Mouse (Mus musculus) small intestine, adult 2 months (tissue): ENCODE results near the gene Qpctl.

ENCODE experiments used
- CTCF ChIP-seq: fragments of 200-500 bp; IDR thresholded peaks from 2 replicates; pipeline ENCODE4 v1.5.1; 2012; ENCODE audit warnings: low read depth, mild to moderate bottlenecking, control low read depth, inconsistent platforms, low read length, moderate library complexity, mixed read lengths; ENCODE audit not compliant: insufficient replicate concordance, insufficient read length; ENCODE audit errors: extremely low read depth
- POLR2A ChIP-seq: fragments of 200-500 bp; IDR thresholded peaks from 2 replicates; pipeline ENCODE4 v1.6.1; 2012; ENCODE audit warnings: low read depth, mild to moderate bottlenecking, control low read depth, inconsistent platforms, low read length, moderate library complexity

- TF ChIP-seq CTCF (no peak), POLR2A (no peak)
Observed at GRCm38 (mm10) chr7:19124713-19125112, 24.4 kb downstream of the Qpctl start.
